Mouse (Mus musculus) monocyte, adult 2 months (primary cell): ENCODE data around the gene Thsd4.

Source experiments
- DNase-seq, 2 experiments: peaks; one replicate each; pipeline ENCODE4 v3.0.0; 2022; ENCODE audit warnings: low spot score in 2 of 2, low read depth in 1 of 2

Thsd4 gene

GRCm38 (mm10) chr9:60310741-60311317 is 211.0 kb downstream of the Thsd4 start:
- no peak for DNase-seq

GRCm38 (mm10) chr9:60309786-60310711 is 211.8 kb downstream of the Thsd4 start:
- DNase-seq, result no peak

DNA sequence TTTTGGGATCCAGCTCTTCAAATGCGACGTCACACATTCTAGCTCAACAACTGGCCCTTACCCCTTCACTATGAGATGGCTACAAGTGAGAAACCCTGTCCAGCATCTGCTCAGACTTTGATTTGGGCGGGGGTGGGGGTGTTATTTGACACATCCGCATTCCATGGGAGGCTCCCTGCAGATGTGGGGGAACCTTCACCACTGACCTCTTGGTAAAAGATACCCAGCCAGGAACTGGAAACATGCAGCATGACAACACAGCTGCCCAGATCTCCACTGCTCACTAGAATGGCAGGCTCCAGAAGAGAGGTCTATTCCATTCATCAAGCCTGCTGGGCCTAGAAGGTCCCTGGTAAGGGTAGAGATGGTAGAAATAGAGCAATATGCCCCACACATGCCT is 213.7 kb downstream of the Thsd4 start:
- DNase-seq, result no peak

GRCm38 (mm10) chr9:60307469-60307868 is 214.4 kb downstream of the Thsd4 start:
- no peak for DNase-seq

DNA sequence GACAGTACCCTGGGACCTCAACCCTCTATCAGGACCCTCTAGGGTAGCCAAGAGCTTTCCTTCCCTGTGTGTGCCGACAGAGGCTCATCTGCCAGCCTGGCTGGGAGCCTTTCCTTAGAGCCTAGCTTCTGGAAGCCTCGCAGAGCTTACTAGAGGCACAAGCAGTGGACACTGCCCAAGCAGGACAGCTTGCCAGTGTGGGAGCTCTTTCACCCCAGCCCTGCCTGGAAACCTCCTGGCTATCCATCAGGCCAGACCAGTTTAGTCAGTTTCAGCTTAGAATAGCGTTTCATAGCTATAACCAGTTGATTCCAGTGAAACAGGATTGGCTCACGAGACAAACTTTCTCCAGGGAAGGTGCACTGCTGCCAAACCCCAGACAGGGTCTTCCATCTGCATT is 215.6 kb downstream of the Thsd4 start:
- no peak for DNase-seq

- no peak for DNase-seq
Observed at GRCm38 (mm10) chr9:60305204-60305840, 216.5 kb downstream of the Thsd4 start.

DNA sequence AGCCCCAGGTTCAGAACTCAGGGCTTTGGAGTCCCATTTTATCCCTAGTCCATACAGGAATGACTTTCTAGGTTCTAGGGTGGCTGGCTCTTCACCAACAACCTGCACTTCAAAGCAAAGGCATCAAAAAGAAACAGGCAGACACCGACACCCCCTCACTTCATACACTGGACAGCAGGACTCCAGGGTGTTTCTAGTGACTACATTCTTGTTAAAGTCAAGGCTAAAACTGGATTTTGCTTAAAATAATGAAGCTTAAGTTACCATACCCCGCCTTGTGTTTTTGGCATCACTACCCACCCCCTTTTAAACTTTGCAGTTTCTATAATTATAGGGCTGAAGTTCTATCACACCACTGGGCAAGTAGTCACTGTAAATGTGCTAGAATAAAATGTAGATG is 225.6 kb downstream of the Thsd4 start:
- DNase-seq, result no peak

DNA sequence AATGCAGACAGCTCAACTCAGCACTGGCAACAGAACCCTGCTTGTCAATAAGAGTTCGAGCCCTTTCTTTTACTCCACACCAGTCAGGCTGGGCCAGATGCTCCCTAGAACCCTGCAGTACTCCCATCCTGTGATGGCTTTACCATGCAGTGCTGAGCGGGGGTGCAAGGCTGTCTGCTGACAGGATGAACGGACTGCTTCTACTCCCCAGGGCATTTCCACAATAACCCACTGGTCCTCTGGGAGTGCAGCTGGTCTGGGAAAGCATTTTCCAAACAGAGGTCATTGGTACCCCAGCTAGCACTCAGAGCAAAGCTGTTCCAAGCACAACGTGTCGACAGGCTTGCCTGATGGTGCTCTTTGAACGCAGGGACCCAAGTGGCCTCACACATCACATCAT is 226.6 kb downstream of the Thsd4 start:
- DNase-seq, result no peak

- no peak for DNase-seq
Observed at GRCm38 (mm10) chr9:60293129-60293528, 228.7 kb downstream of the Thsd4 start.

- no peak for DNase-seq
Observed at GRCm38 (mm10) chr9:60290780-60291179, 231.1 kb downstream of the Thsd4 start.

GRCm38 (mm10) chr9:60288789-60289188 is 233.1 kb downstream of the Thsd4 start:
- DNase-seq, result no peak

- no peak for DNase-seq
Observed at GRCm38 (mm10) chr9:60286390-60286789, 235.5 kb downstream of the Thsd4 start.

DNA sequence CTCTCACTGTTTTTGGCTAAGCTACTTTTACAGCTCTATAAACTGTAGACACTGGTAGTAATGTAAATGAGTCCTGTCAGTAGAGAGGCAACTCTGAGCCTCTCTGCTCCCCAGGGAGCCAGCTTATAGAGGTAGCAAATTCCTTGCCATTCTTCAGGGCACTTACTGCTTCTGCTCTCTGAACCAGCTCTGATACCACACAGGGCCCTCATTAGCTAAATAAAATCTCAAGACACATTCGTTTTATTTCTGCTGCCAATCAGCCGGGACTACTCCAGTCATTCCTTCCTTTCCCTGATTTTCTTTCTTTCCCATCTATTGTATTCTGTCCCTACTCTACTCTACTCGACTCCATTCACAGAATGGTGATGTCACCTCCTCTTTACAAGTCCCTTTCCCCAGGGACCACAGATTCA is 236.8 kb downstream of the Thsd4 start:
- DNase-seq, result no peak

DNA sequence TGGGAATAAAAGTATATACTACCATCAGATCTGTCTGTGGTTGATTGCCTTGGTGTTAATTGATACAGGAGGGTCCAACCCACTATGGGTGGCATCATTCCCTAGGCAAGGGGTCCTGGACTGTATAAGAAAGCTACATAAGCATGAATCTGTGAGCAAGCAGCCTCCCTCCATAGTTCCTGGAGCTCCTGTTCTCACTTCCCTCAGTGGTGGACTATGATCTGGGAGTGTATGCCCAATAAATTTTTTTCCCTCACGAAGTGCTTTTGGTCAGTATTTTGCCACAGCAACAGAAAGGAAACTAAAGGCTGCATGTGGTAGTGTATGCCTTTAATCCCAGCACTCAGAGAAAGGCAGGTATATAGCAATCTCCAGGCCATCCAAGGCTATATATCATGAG is 237.5 kb downstream of the Thsd4 start:
- no peak for DNase-seq

- DNase-seq, result no peak
Observed at GRCm38 (mm10) chr9:60283546-60283945, 238.3 kb downstream of the Thsd4 start.

GRCm38 (mm10) chr9:60281281-60281680 is 240.6 kb downstream of the Thsd4 start:
- no peak for DNase-seq

GRCm38 (mm10) chr9:60280786-60281185 is 241.1 kb downstream of the Thsd4 start:
- DNase-seq, result no peak

DNA sequence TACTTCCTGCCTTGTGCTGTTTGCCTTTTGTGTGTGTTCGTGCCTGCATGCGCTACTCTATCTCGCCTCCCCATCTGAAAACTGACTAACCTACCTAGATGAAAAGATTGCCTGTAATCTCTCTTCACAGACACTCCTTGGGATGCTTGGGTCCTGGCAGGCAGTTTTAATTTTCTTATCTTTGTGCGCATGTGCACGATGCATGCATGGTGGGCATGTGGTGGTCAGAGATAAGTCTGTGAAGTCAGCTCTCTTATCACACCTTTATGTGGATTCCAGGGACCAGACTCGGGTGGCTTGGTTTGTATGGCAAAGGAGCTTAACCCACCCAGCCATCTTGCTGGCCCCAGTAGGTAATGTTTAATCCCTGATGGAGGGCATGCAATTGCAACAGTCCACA is 242.3 kb downstream of the Thsd4 start:
- DNase-seq, result no peak

DNA sequence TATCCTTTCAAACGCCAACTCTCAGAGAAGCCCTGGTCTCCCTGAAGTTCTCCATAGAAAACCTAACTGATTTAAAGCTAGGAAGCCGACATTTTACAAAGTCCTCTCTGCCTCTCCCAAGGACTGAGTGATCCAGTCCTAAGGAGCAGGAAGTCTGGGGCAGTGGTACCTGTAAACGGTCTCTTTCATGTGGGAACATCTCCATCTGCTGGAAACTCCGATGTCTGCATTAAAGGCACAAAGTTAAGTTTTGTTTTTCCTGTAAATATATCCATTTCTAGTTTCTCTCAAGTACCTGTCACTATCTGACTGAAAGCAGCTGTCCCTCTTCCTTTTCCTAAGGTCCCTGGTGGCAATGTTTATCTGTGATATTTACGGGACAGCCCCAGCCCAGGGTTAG is 245.5 kb downstream of the Thsd4 start:
- DNase-seq, result no peak

GRCm38 (mm10) chr9:60275410-60276159 is 246.3 kb downstream of the Thsd4 start:
- no peak for DNase-seq

- no peak for DNase-seq
Observed at GRCm38 (mm10) chr9:60274503-60274902, 247.3 kb downstream of the Thsd4 start.
